Mouse (Mus musculus) CH12.LX (cell line): ENCODE measurements around the gene Myo15b.

Experiments used
- CTCF ChIP-seq, 2 experiments: IDR thresholded peaks in 1 of 2; conservative IDR thresholded peaks in 1 of 2; 2 replicates each; pipeline ENCODE4 v1.5.1; 2011 to 2012; ENCODE audit warnings: low read depth in 2 of 2, low read length in 2 of 2, improper control_type of control experiment in 1 of 2, inconsistent platforms in 1 of 2, mild to moderate bottlenecking in 1 of 2, moderate library complexity in 1 of 2
- EP300 ChIP-seq: IDR thresholded peaks from 2 replicates; pipeline ENCODE4 v1.6.1; 2011; ENCODE audit warnings: low read length, improper control_type of control experiment
- ZNF384 ChIP-seq: IDR thresholded peaks from 2 replicates; pipeline ENCODE4 v1.6.1; 2012; ENCODE audit warnings: low read depth, low read length, improper control_type of control experiment, inconsistent platforms

- TF ChIP-seq ZNF384 (no peak), CTCF (conservative IDR thresholded peaks at IDR 0.05 in 1 of 2, IDR thresholded peaks at IDR 0.05 in 1 of 2; ENCODE audit: low read depth in 2 of 2, low read length in 2 of 2) (no peak), EP300 (no peak)
Measured at GRCm38 (mm10) chr11:115892213-115892612, 34.0 kb downstream of the Myo15b start.
